Mouse (Mus musculus) thymus, postnatal 25 days (tissue): ENCODE results near the gene Cacna2d1.

Experiments
- DNase-seq: peaks from one replicate; pipeline ENCODE4 v3.0.0; 2022

The Cacna2d1 gene

GRCm38 (mm10) chr5:16293825-16294224, 359.3 kb downstream of the Cacna2d1 start:
- no peak for DNase-seq

GRCm38 (mm10) chr5:16294708-16295107, 360.2 kb downstream of the Cacna2d1 start:
- DNase-seq = no peak

- DNase-seq = no peak
Observed at GRCm38 (mm10) chr5:16297170-16297771, 362.8 kb downstream of the Cacna2d1 start.

DNA sequence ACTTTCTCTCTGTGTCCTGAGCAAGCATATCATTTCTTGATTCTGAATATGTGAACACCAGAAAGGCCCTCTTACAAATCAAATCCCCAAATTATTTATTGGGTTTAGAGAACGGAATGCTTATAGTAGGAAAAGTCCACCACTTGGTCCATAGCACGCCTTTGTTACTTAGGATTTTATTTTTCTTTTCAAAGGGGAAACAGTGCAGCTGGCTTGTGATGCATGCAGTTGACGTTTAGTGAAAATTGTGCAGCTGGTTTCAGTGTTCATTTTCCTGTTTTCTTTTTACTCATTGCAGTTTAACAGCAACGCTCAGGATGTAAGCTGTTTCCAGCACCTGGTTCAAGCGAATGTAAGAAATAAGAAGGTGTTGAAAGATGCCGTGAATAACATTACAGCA, 365.1 kb downstream of the Cacna2d1 start:
- DNase-seq = no peak

- peak; percentile 49 for DNase-seq
Observed at GRCm38 (mm10) chr5:16309168-16310006, 374.9 kb downstream of the Cacna2d1 start.

- DNase-seq = no peak
Observed at GRCm38 (mm10) chr5:16314242-16314641, 379.8 kb downstream of the Cacna2d1 start.

- DNase-seq = no peak
Observed at GRCm38 (mm10) chr5:16315983-16316390, 381.5 kb downstream of the Cacna2d1 start.

GRCm38 (mm10) chr5:16317680-16318242, 383.3 kb downstream of the Cacna2d1 start:
- no peak for DNase-seq

- no peak for DNase-seq
Observed at GRCm38 (mm10) chr5:16326610-16327009, 392.1 kb downstream of the Cacna2d1 start.

DNA sequence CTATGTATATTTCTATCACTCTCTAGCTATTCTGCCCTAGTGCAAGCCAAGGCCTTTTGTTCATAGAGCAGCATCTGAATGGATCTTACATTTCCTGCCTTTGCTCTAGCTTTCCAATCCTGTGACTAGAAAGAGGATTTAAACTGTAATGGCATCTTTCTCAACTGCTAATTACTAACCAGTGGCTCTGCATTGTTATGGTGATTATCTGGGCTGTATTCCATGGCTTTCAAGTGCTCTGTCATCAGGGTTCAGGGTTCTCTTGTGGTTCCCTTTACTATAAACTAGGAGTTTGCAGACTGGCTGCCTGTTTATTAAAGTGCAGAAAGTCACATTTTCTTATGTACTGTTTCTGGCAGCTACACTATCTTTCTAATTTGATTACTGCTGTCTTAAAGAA, 410.9 kb downstream of the Cacna2d1 start:
- no peak for DNase-seq

DNA sequence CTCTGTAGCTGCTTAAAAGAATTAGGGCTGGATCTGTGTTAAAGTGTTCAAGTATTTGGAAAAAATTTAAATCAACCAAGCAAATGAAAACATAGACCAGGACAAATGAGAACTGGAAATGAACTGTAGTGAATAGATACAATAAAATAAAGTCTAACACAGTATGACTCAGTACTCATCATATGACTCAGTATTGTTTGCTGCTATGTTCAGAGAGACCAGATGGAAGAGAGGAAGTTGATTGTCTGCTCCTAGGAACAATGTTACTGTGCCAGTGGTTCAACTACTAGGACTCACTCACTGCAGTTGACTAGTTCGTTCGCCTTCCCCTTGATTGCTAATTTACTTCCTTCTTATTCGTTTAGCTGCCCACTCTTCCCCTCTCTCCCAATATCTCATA, 421.3 kb downstream of the Cacna2d1 start:
- no peak for DNase-seq

- DNase-seq = no peak
Observed at GRCm38 (mm10) chr5:16357709-16358108, 423.2 kb downstream of the Cacna2d1 start.

- DNase-seq = no peak
Observed at GRCm38 (mm10) chr5:16362076-16362475, 427.6 kb downstream of the Cacna2d1 start.

DNA sequence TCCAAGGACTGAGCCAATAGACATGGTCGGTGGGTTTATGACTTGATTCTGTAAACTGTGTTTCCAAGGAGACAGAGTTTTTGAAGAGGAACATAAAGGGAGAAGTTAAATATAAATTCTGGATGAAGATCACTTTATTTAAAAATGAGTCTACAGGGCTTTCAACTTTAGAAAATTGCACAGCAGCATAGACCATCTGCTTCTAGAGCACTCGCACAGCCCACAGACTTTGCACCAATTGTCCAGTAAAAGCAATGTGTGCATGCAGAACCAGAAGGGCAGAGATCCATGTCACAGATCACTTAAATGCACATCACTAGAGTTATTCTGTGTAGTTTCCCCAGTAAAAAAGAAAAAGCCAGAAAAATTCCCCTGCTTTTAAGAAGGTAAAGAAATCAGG, 428.7 kb downstream of the Cacna2d1 start:
- DNase-seq = no peak

GRCm38 (mm10) chr5:16370706-16371105, 436.2 kb downstream of the Cacna2d1 start:
- no peak for DNase-seq

DNA sequence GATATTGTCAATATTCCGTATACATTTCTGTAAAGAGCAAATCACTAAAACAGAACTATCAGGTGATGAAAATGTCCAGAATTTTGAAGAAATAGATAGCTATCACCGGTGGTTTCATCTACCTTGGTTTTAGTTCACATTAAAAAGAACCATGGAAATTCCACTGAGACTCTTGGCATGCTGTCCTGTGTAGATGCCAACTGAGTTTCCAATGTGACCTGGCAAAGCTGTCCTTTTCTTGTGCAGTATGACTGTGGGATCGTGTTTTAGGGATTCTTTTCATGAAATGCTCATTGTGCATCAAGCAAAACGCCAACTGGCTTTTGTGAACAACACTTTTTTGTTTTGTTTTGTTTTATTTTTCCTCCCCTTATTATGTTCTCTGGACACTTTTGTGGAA, 439.5 kb downstream of the Cacna2d1 start:
- no peak for DNase-seq

GRCm38 (mm10) chr5:16376329-16376908, 441.9 kb downstream of the Cacna2d1 start:
- DNase-seq = no peak

- no peak for DNase-seq
Observed at GRCm38 (mm10) chr5:16410011-16410410, 475.5 kb downstream of the Cacna2d1 start.

- no peak for DNase-seq
Observed at GRCm38 (mm10) chr5:16414693-16415092, 480.2 kb downstream of the Cacna2d1 start.

GRCm38 (mm10) chr5:16417996-16418395, 483.5 kb downstream of the Cacna2d1 start:
- no peak for DNase-seq

DNA sequence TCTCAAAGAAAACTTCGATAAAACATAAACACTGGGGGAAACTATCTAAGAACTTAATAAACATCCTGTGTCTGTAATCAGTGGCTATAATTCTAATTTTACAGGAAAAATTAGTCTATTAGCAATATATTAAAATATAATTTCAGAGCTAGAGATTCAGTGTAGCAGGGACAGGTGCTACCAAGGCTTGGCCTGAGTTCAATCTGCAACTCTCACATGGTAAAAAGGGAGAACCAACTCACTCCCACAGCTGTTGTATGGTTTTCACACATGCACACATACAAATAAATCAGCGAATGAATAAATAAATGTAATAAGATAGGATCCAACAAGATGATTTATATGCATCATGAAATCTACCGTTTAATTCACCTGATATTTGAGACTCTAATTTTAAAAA, 484.0 kb downstream of the Cacna2d1 start:
- DNase-seq = no peak
